8 mouse cellular contexts compared by ENCODE assay signal in the genomic region with DNA sequence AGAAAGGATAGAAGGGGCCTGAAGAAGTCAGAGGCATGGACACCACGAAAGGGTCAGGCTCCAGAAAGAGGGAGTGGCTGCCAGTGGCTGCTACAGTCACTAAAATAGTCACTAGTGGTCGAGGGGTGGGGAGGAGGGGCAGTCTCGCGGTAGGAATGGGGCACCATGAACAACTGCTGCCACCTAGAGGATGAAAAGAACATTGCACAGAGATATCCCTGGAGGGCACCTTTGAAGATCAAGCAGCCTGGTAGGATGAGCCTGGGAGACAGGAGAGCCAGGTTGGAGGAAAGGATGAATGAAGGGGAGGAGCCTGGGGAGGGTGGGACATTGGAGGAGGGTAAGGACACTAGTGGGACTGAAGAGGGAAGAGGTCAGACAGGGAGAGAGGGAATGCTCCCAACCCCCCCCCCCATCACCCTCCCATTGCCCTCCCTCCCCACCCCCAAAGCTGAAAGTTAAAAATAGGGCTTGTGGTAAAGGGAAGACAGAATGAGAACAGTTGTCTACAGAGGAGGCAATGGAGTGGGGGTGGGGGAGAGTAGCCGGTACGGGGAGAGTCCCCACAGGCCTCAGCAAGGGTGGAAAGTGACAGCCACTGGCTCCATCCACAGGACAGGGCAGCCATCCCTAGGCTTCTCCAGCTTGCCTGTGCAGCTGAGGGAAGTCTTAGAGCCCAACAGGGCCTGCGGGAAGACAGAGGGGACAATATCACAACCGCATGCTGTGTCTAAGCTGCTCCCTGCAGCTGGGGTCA. TPM values are rescaled to one million over a fixed set of nuclear protein-coding genes. Genes with fewer than 3 reads are reported as not detected.
DNase-seq lines count a peak whose midpoint lies in the region; ATAC-seq lines count a peak whose summit lies in the region.

No protein-coding gene starts in this region.

- peak; percentile 51 for DNase-seq in 416B (ENCODE audit: low read depth)
- DNase-seq in T-cell, adult 2 months (ENCODE audit: low spot score): peak; percentile 28
- DNase-seq in embryo, embryonic 10 days (ENCODE audit: low spot score): peak; percentile 84
- DNase-seq in heart, adult 18-20 months: peak; percentile 59 to 75
- DNase-seq in kidney, adult 8-10 months: peak; percentile 47 to 49
- peak; percentile 87 for DNase-seq in midbrain, embryonic 14.5 days

- H3K4me3 ChIP-seq in limb, embryonic 13.5 days: no peak overlapping the region
- no peak overlapping the region for H3K4me3 ChIP-seq in midbrain, embryonic 14.5 days (replicated peaks; ENCODE audit: low read depth, low read length)
- H3K4me3 ChIP-seq in stomach, embryonic 16.5 days (replicated peaks; ENCODE audit: low read length): no peak overlapping the region

- no peak overlapping the region for H3K27ac ChIP-seq in limb, embryonic 13.5 days
- no peak overlapping the region for H3K27ac ChIP-seq in midbrain, embryonic 14.5 days (replicated peaks; ENCODE audit: low read depth, low read length)
- H3K27ac ChIP-seq in stomach, embryonic 16.5 days (ENCODE audit: low read length): no peak overlapping the region

- H3K36me3 ChIP-seq in limb, embryonic 13.5 days: no peaks in the 10 kb centered on the region
- no peaks in the 10 kb centered on the region for H3K36me3 ChIP-seq in midbrain, embryonic 14.5 days (ENCODE audit: control insufficient read depth, insufficient read depth, low read length)
- no peaks in the 10 kb centered on the region for H3K36me3 ChIP-seq in stomach, embryonic 16.5 days (ENCODE audit: control insufficient read depth, insufficient read depth, low read length)

- no peaks in the 10 kb centered on the region for H3K27me3 ChIP-seq in limb, embryonic 13.5 days
- H3K27me3 ChIP-seq in midbrain, embryonic 14.5 days (ENCODE audit: control insufficient read depth, insufficient read depth, low read length): no peaks in the 10 kb centered on the region
- H3K27me3 ChIP-seq in stomach, embryonic 16.5 days (ENCODE audit: control insufficient read depth, insufficient read depth, low read length): no peaks in the 10 kb centered on the region

- no peaks in the 10 kb centered on the region for H3K9me3 ChIP-seq in limb, embryonic 13.5 days
- no peaks in the 10 kb centered on the region for H3K9me3 ChIP-seq in midbrain, embryonic 14.5 days (ENCODE audit: control insufficient read depth, low read length)
- no peaks in the 10 kb centered on the region for H3K9me3 ChIP-seq in stomach, embryonic 16.5 days (replicated peaks; ENCODE audit: control insufficient read depth, low read length)

- no peak overlapping the region; the same call in 1 of the 2 replicates for H3K9ac ChIP-seq in limb, embryonic 13.5 days
- H3K9ac ChIP-seq in midbrain, embryonic 14.5 days (replicated peaks; ENCODE audit: low read length): no peak overlapping the region
- no peak overlapping the region; the same call in 1 of the 2 replicates for H3K9ac ChIP-seq in stomach, embryonic 16.5 days (ENCODE audit: low read length)

- H3K4me1 ChIP-seq in limb, embryonic 13.5 days: peaks cover 34% of the 10 kb centered on the region
- H3K4me1 ChIP-seq in midbrain, embryonic 14.5 days (ENCODE audit: control insufficient read depth, insufficient read depth, low read length): 0 out of 2 replicates have a peak, but pooled peaks cover 4% of the 10 kb centered on the region
- H3K4me1 ChIP-seq in stomach, embryonic 16.5 days (ENCODE audit: control insufficient read depth, insufficient read depth, low read length): peaks cover 19% of the 10 kb centered on the region

- WGBS in limb, embryonic 13.5 days: 4% methylated on average over 8 of the region's 8 CpGs
- WGBS in midbrain, embryonic 14.5 days: under 1% methylated on average over 8 of the region's 8 CpGs
- 11% methylated on average over 8 of the region's 8 CpGs for WGBS in stomach, embryonic 16.5 days

- ATAC-seq in limb, embryonic 13.5 days (ENCODE audit: low FRiP score, low read depth): 0 out of 2 replicates have a peak, but pooled peaks have one; percentile 7
- ATAC-seq in midbrain, embryonic 14.5 days (ENCODE audit: low FRiP score, low TSS enrichment): peak; percentile 57
- 0 out of 2 replicates have a peak, but pooled peaks have one; percentile 18 for ATAC-seq in stomach, embryonic 16.5 days (ENCODE audit: insufficient read depth, low FRiP score)

- peak overlapping the region; percentile 40 for H3K4me2 ChIP-seq in limb, embryonic 13.5 days (replicated peaks)
- H3K4me2 ChIP-seq in midbrain, embryonic 14.5 days (ENCODE audit: low read length): no peak overlapping the region
- 0 out of 2 replicates have a peak overlapping the region, but pooled peaks have one; percentile 34 for H3K4me2 ChIP-seq in stomach, embryonic 16.5 days (ENCODE audit: low read depth, low read length)

RNA-seq across cellular contexts. Expression of gene Pcbd1, which starts 20.5 kb away (rescaled TPM):
- total RNA-seq in heart, adult 18-20 months (2021): 1 to 10 TPM in 1 of 2 experiments, under 1 TPM in 1; 0.77 to 1.3 TPM
- 11.1 and 11.7 TPM in 2 replicates for polyA plus RNA-seq in limb, embryonic 13.5 days (2015; fragmentation: Nextera tagmentation; extraction: Ambion mirVana)
- 39.8 and 52.0 TPM in 2 replicates for polyA plus RNA-seq in midbrain, embryonic 14.5 days (2014; fragmentation: Nextera tagmentation; extraction: Ambion mirVana)
- polyA plus RNA-seq in stomach, embryonic 16.5 days (2015; fragmentation: Nextera tagmentation; extraction: Ambion mirVana): 123 and 124 TPM in 2 replicates

Comparison
In these comparisons a context has a peak if more than half of its experiments do, and no peak if none do; other contexts are left out.
1. DNase-seq: peak in every context shown above with its lines; median percentile 87 in midbrain, embryonic 14.5 days; 84 in embryo, embryonic 10 days; 67 in heart, adult 18-20 months; 51 in 416B; 48 in kidney, adult 8-10 months; 28 in T-cell, adult 2 months.
2. ATAC-seq: peak in every context shown above with its lines; median percentile 57 in midbrain, embryonic 14.5 days; 18 in stomach, embryonic 16.5 days; 7 in limb, embryonic 13.5 days.